Mouse (Mus musculus) MEL (cell line): ENCODE results near the gene Vcl. TPM values are rescaled to one million over a fixed set of nuclear protein-coding genes. Genes with fewer than 3 reads are reported as not detected.

ENCODE experiments used
- DNase-seq: peaks from one replicate; pipeline ENCODE4 v3.0.0; 2011; ENCODE audit warnings: low read depth, low spot score
- H3K27ac ChIP-seq: 2 replicates; pipeline ENCODE4 v1.5.1; 2012; ENCODE audit warnings: low read depth, mild to moderate bottlenecking, control low read depth, low read length, moderate library complexity; ENCODE audit not compliant: control insufficient read depth
- H3K27me3 ChIP-seq, 2 experiments: fragments of 150-350 bp in 1 of 2; sonication (generic) in 1 of 2; 2 replicates each; pipeline ENCODE4 v1.6.1; 2012; ENCODE audit warnings: low read length in 2 of 2, mild to moderate bottlenecking in 2 of 2, improper control_type of control experiment in 1 of 2, moderate library complexity in 1 of 2; ENCODE audit not compliant: insufficient read depth in 2 of 2, control insufficient read depth in 1 of 2
- H3K36me3 ChIP-seq, 2 experiments: 2 replicates each; pipeline ENCODE4 v1.6.1; 2012 to 2014; ENCODE audit warnings: low read length in 2 of 2, improper control_type of control experiment in 1 of 2, inconsistent platforms in 1 of 2, mild to moderate bottlenecking in 1 of 2; ENCODE audit not compliant: insufficient read depth in 2 of 2, control insufficient read depth in 1 of 2
- H3K4me1 ChIP-seq, 2 experiments: fragments of 150-350 bp in 1 of 2; sonication (generic) in 1 of 2; 2 replicates each; pipeline ENCODE4 v1.6.1; 2012; ENCODE audit warnings: low read length in 2 of 2, improper control_type of control experiment in 1 of 2, mild to moderate bottlenecking in 1 of 2; ENCODE audit not compliant: insufficient read depth in 2 of 2, control insufficient read depth in 1 of 2
- H3K4me3 ChIP-seq, 2 experiments: fragments of 150-350 bp in 1 of 2; sonication (generic) in 1 of 2; 2 replicates each; pipeline ENCODE4 v1.5.1; 2012; ENCODE audit warnings: low read depth in 2 of 2, low read length in 2 of 2, mild to moderate bottlenecking in 2 of 2, moderate library complexity in 2 of 2, control low read depth in 1 of 2, improper control_type of control experiment in 1 of 2; ENCODE audit not compliant: control insufficient read depth in 1 of 2, insufficient read depth in 1 of 2
- H3K79me2 ChIP-seq: 2 replicates; pipeline ENCODE4 v1.6.1; 2012; ENCODE audit warnings: mild to moderate bottlenecking, low read length, moderate library complexity; ENCODE audit not compliant: control insufficient read depth, poor library complexity, insufficient read depth
- H3K9ac ChIP-seq: 2 replicates; pipeline ENCODE4 v1.6.1; 2012; ENCODE audit warnings: low read depth, mild to moderate bottlenecking, control low read depth, low read length, moderate library complexity; ENCODE audit not compliant: control insufficient read depth, poor library complexity, severe bottlenecking
- H3K9me3 ChIP-seq: fragments of 150-350 bp; sonication (generic); replicated peaks from 2 replicates; pipeline ENCODE4 v1.6.1; 2012; ENCODE audit warnings: mild to moderate bottlenecking, low read length, improper control_type of control experiment, moderate library complexity; ENCODE audit not compliant: insufficient read depth
- BHLHE40 ChIP-seq: IDR thresholded peaks from 2 replicates; pipeline ENCODE4 v1.6.1; 2012; ENCODE audit warnings: low read depth, mild to moderate bottlenecking, inconsistent platforms, low read length, improper control_type of control experiment, borderline replicate concordance
- CHD2 ChIP-seq: IDR thresholded peaks from 2 replicates; pipeline ENCODE4 v1.6.1; 2011; ENCODE audit warnings: low read length, improper control_type of control experiment
- E2F4 ChIP-seq: IDR thresholded peaks from 2 replicates; pipeline ENCODE4 v1.6.1; 2011; ENCODE audit warnings: low read depth, low read length, improper control_type of control experiment, borderline replicate concordance
- ELF1 ChIP-seq: IDR thresholded peaks from 2 replicates; pipeline ENCODE4 v1.6.1; 2014; ENCODE audit warnings: low read depth, mild to moderate bottlenecking, inconsistent platforms, low read length, improper control_type of control experiment, moderate library complexity
- EP300 ChIP-seq, 2 experiments: IDR thresholded peaks; 2 replicates each; pipeline ENCODE4 v1.6.1; 2011; ENCODE audit warnings: improper control_type of control experiment in 2 of 2, low read length in 2 of 2, low read depth in 1 of 2, mild to moderate bottlenecking in 1 of 2
- ETS1 ChIP-seq: IDR thresholded peaks from 2 replicates; pipeline ENCODE4 v1.6.1; 2012; ENCODE audit warnings: low read depth, mild to moderate bottlenecking, inconsistent platforms, low read length, improper control_type of control experiment, moderate library complexity
- GATA1 ChIP-seq: IDR thresholded peaks from 2 replicates; pipeline ENCODE4 v1.6.1; 2011; ENCODE audit warnings: low read depth, low read length, improper control_type of control experiment
- HCFC1 ChIP-seq: IDR thresholded peaks from 2 replicates; pipeline ENCODE4 v1.6.1; 2012; ENCODE audit warnings: low read depth, mild to moderate bottlenecking, inconsistent platforms, low read length, improper control_type of control experiment, moderate library complexity
- JUND ChIP-seq: IDR thresholded peaks from 2 replicates; pipeline ENCODE4 v1.6.1; 2011; ENCODE audit warnings: low read depth, mild to moderate bottlenecking, improper control_type of control experiment, low read length
- KAT2A ChIP-seq: conservative IDR thresholded peaks from 2 replicates; pipeline ENCODE4 v1.6.1; 2012; ENCODE audit warnings: low read depth, low read length, improper control_type of control experiment, inconsistent platforms
- MAFK ChIP-seq: IDR thresholded peaks from 2 replicates; pipeline ENCODE4 v1.6.1; 2011; ENCODE audit warnings: low read depth, mild to moderate bottlenecking, low read length, improper control_type of control experiment, borderline replicate concordance
- MEF2A ChIP-seq: IDR thresholded peaks from 2 replicates; pipeline ENCODE4 v1.6.1; 2014; ENCODE audit warnings: low read depth, mild to moderate bottlenecking, inconsistent platforms, low read length, improper control_type of control experiment; ENCODE audit not compliant: poor library complexity, insufficient replicate concordance, severe bottlenecking; ENCODE audit errors: extremely low read depth
- MXI1 ChIP-seq: IDR thresholded peaks from 2 replicates; pipeline ENCODE4 v1.6.1; 2011; ENCODE audit warnings: mild to moderate bottlenecking, low read depth, low read length, improper control_type of control experiment
- MYC ChIP-seq: IDR thresholded peaks from 2 replicates; pipeline ENCODE4 v1.6.1; 2011; ENCODE audit warnings: low read depth, mild to moderate bottlenecking, low read length, improper control_type of control experiment, moderate library complexity
- NELFE ChIP-seq: IDR thresholded peaks from 2 replicates; pipeline ENCODE4 v1.6.1; 2011; ENCODE audit warnings: low read depth, low read length, improper control_type of control experiment
- NRF1 ChIP-seq: IDR thresholded peaks from 2 replicates; pipeline ENCODE4 v1.6.1; 2014; ENCODE audit warnings: low read depth, mild to moderate bottlenecking, inconsistent platforms, low read length, improper control_type of control experiment, moderate library complexity; ENCODE audit not compliant: poor library complexity, insufficient read depth, severe bottlenecking
- POLR2A ChIP-seq, 2 experiments: IDR thresholded peaks; 2 replicates each; pipeline ENCODE4 v1.6.1; 2011 to 2012; ENCODE audit warnings: low read length in 2 of 2, mild to moderate bottlenecking in 2 of 2, control low read depth in 1 of 2, improper control_type of control experiment in 1 of 2, low read depth in 1 of 2, moderate library complexity in 1 of 2; ENCODE audit not compliant: control insufficient read depth in 1 of 2, insufficient read depth in 1 of 2, poor library complexity in 1 of 2
- POLR2AphosphoS2 ChIP-seq: IDR thresholded peaks from 2 replicates; pipeline ENCODE4 v1.6.1; 2011; ENCODE audit warnings: low read length, improper control_type of control experiment
- POLR2AphosphoS5 ChIP-seq: IDR thresholded peaks from 2 replicates; pipeline ENCODE4 v1.6.1; 2012; ENCODE audit warnings: low read depth, borderline replicate concordance, mild to moderate bottlenecking, inconsistent platforms, low read length, moderate library complexity, mixed read lengths
- RAD21 ChIP-seq: IDR thresholded peaks from 2 replicates; pipeline ENCODE4 v1.6.1; 2011; ENCODE audit warnings: mild to moderate bottlenecking, low read depth, low read length, improper control_type of control experiment
- RCOR1 ChIP-seq: IDR thresholded peaks from 2 replicates; pipeline ENCODE4 v1.6.1; 2012; ENCODE audit warnings: low read depth, mild to moderate bottlenecking, inconsistent platforms, low read length, improper control_type of control experiment
- SIN3A ChIP-seq: IDR thresholded peaks from 2 replicates; pipeline ENCODE4 v1.6.1; 2012; ENCODE audit warnings: low read length, improper control_type of control experiment, inconsistent platforms
- TBP ChIP-seq: IDR thresholded peaks from 2 replicates; pipeline ENCODE4 v1.8.0; 2011; ENCODE audit warnings: low read depth, low read length, improper control_type of control experiment
- TCF12 ChIP-seq: IDR thresholded peaks from 2 replicates; pipeline ENCODE4 v1.6.1; 2014; ENCODE audit warnings: low read depth, mild to moderate bottlenecking, inconsistent platforms, low read length, improper control_type of control experiment, moderate library complexity
- UBTF ChIP-seq: IDR thresholded peaks from 2 replicates; pipeline ENCODE4 v1.6.1; 2012; ENCODE audit warnings: low read depth, mild to moderate bottlenecking, inconsistent platforms, low read length, improper control_type of control experiment, moderate library complexity, borderline replicate concordance; ENCODE audit not compliant: insufficient read depth
- USF1 ChIP-seq: IDR thresholded peaks from 2 replicates; pipeline ENCODE4 v1.6.1; 2014; ENCODE audit warnings: low read depth, mild to moderate bottlenecking, inconsistent platforms, low read length, improper control_type of control experiment, moderate library complexity
- USF2 ChIP-seq, 2 experiments: IDR thresholded peaks; 2 replicates each; pipeline ENCODE4 v1.6.1; 2011 to 2012; ENCODE audit warnings: improper control_type of control experiment in 2 of 2, low read length in 2 of 2, borderline replicate concordance in 1 of 2, inconsistent platforms in 1 of 2, low read depth in 1 of 2, mild to moderate bottlenecking in 1 of 2; ENCODE audit not compliant: insufficient read depth in 1 of 2
- ZC3H11A ChIP-seq: IDR thresholded peaks from 2 replicates; pipeline ENCODE4 v1.6.1; 2012; ENCODE audit warnings: low read depth, mild to moderate bottlenecking, inconsistent platforms, low read length, improper control_type of control experiment
- ZKSCAN1 ChIP-seq: IDR thresholded peaks from 2 replicates; pipeline ENCODE4 v1.6.1; 2012; ENCODE audit warnings: low read depth, mild to moderate bottlenecking, inconsistent platforms, low read length, improper control_type of control experiment, moderate library complexity
- ZMIZ1 ChIP-seq: IDR thresholded peaks from 2 replicates; pipeline ENCODE4 v1.6.1; 2012; ENCODE audit warnings: low read depth, mild to moderate bottlenecking, inconsistent platforms, low read length, improper control_type of control experiment, moderate library complexity
- ZNF384 ChIP-seq: IDR thresholded peaks from 2 replicates; pipeline ENCODE4 v1.6.1; 2012; ENCODE audit warnings: low read depth, mild to moderate bottlenecking, inconsistent platforms, low read length, improper control_type of control experiment
- polyA plus RNA-seq, 2 experiments: library from polyadenylated mRNA; stranded (reverse) in 1 of 2; unstranded in 1 of 2; fragments of >175 nt in 1 of 2; fragments of >200 nt in 1 of 2; gene quantifications; 2 replicates each; pipeline versions ENCODE4 v1.2.1 to v1.2.4; 2012; ENCODE audit warnings: low replicate concordance in 2 of 2, low read depth in 1 of 2; ENCODE audit not compliant: insufficient read length in 2 of 2, insufficient read depth in 1 of 2, missing spikeins in 1 of 2
- total RNA-seq: library from RNA; depleted of rRNA; stranded (reverse); fragments of 300-350 nt; gene quantifications from 2 replicates; pipeline ENCODE4 v1.2.3, GENCODE M21; 2012

Vcl gene
- total and polyA plus RNA-seq, 3 experiments, result 11.7 to 30.3 TPM; not detected in 1

GRCm38 (mm10) chr14:21073981-21074380 is 144.8 kb downstream of the Vcl start (continued):
- TF ChIP-seq SIN3A, result peak; percentile 81
- no peak for TF ChIP-seq USF2 (IDR thresholded peaks at IDR 0.05; ENCODE audit: borderline replicate concordance in 1 of 2, insufficient read depth in 1 of 2, low read depth in 1 of 2, low read length in 2 of 2)
- TF ChIP-seq, all 39 proteins: peak for 22

DNA sequence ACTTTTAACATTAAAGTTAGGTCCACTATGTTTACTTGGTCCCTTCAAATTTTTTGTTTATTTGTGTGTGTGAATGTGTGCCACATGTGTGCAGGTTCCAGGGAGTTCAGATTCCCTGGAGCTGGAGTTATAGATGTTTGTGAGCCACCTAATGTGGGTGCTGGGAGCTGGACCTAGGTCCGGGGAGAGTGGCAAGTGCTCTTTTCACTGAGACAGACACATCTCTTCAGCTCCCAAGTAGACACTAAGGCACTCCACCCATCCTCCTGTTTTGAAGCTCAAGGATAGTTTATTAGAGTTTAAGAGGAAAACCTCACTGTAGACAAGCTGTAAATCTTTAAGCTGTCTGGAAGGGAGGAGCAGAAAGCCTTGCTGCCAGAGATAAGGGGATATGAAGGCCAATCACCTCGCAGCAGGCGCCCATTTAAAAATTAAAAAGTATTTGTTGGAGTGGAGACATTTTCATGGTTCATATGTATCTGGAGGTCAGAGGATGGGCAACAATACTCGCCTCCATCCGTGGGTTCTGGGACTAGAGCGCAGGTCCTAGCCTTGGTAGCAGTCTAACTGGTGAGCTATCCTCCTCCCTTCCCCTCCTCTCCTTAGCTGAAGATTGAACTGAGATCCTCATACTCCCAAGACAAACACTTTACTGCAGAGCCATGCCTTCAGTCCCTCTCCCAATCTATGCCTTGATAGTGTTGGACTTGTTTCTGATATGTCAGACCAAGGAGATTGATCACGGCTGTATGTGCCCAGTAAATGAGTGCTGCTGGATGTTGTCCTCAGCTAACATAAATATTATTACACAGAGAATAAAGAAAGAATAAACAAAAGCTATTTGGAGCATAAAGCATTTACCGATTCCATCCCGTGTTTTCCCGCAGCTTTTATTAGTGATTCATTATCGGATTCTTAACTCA is 145.5 kb downstream of the Vcl start:
- Histone ChIP-seq H3K4me3 (peak overlapping the region; percentile 84 to 86), H3K27ac (peak overlapping the region; percentile 98), H3K79me2 (peaks cover 28% of the 10 kb centered on the region), H3K9ac (peak overlapping the region; percentile 83), H3K4me1 (peaks cover 21 to 35% of the 10 kb centered on the region in 2 experiments), H3K36me3 (peaks cover 0 to 43% of the 10 kb centered on the region in 2 experiments; a peak in 2 of 4 replicates), H3K27me3 (no peaks in the 10 kb centered on the region), H3K9me3 (no peaks in the 10 kb centered on the region)
- peak; percentile 84 for DNase-seq
- TF ChIP-seq KAT2A, result no peak; the same call in 1 of the 2 replicates
- TF ChIP-seq USF2 (IDR thresholded peaks at IDR 0.05; ENCODE audit: borderline replicate concordance in 1 of 2, insufficient read depth in 1 of 2, low read depth in 1 of 2, low read length in 2 of 2), result no peak
- no peak for TF ChIP-seq USF1
- peak; percentile 84 to 86 for TF ChIP-seq EP300 (IDR thresholded peaks at IDR 0.05; ENCODE audit: low read depth in 1 of 2, low read length in 2 of 2)
- TF ChIP-seq MYC, result no peak
- peak; percentile 85 for TF ChIP-seq ETS1
- no peak for TF ChIP-seq NRF1
- TF ChIP-seq POLR2A (IDR thresholded peaks at IDR 0.05; ENCODE audit: control insufficient read depth in 1 of 2, insufficient read depth in 1 of 2, low read depth in 1 of 2, low read length in 2 of 2, poor library complexity in 1 of 2), result peak in 1 of 2 experiments; percentile 57; a peak in 2 of 4 replicates
- TF ChIP-seq ZKSCAN1, result no peak
- TF ChIP-seq TBP, result peak; percentile 75
- TF ChIP-seq RAD21, result no peak
- 0 out of 2 replicates have a peak, but pooled peaks have one; percentile 19 for TF ChIP-seq JUND
- TF ChIP-seq BHLHE40, result peak; percentile 83; the same call in 1 of the 2 replicates
- TF ChIP-seq ELF1, result no peak
- TF ChIP-seq ZNF384, result no peak
- peak; percentile 24; the same call in 1 of the 2 replicates for TF ChIP-seq ZC3H11A
- TF ChIP-seq UBTF, result no peak
- TF ChIP-seq HCFC1, result peak; percentile 40; the same call in 1 of the 2 replicates
- TF ChIP-seq POLR2AphosphoS2, result peak; percentile 47; the same call in 1 of the 2 replicates
- TF ChIP-seq ZMIZ1, result no peak
- TF ChIP-seq MEF2A, result no peak
- no peak; the same call in 1 of the 2 replicates for TF ChIP-seq MAFK
- TF ChIP-seq RCOR1, result peak; percentile 91
- peak; percentile 94 for TF ChIP-seq GATA1
- TF ChIP-seq MXI1, result peak; percentile 67
- TF ChIP-seq E2F4, result no peak
- TF ChIP-seq TCF12, result peak; percentile 91
- no peak for TF ChIP-seq POLR2AphosphoS5
- TF ChIP-seq CHD2, result no peak
- TF ChIP-seq NELFE, result peak; percentile 19
